Mouse (Mus musculus) myocyte (in vitro differentiated cells): Measurements from ENCODE around the gene Frmd8. TPM values are rescaled to one million over a fixed set of nuclear protein-coding genes. Genes with fewer than 3 reads are reported as not detected.

Experiments
- H3K27me3 ChIP-seq: one replicate; pipeline ENCODE4 v1.6.1; 2011; ENCODE audit not compliant: control insufficient read depth, insufficient read depth, insufficient read length
- H3K36me3 ChIP-seq: one replicate; pipeline ENCODE4 v1.6.1; 2011; ENCODE audit not compliant: control insufficient read depth, insufficient read depth
- H3K4me2 ChIP-seq: one replicate; pipeline ENCODE4 v1.6.1; 2011; ENCODE audit warnings: low read depth, control low read depth
- H3K4me3 ChIP-seq: one replicate; pipeline ENCODE4 v1.5.1; 2011; ENCODE audit warnings: mild to moderate bottlenecking, control low read depth, moderate library complexity
- H3K79me2 ChIP-seq: one replicate; pipeline ENCODE4 v1.6.1; 2011; ENCODE audit not compliant: control insufficient read depth, insufficient read depth
- H3ac ChIP-seq: one replicate; pipeline ENCODE4 v1.6.1; 2011; ENCODE audit not compliant: control insufficient read depth, insufficient read length
- CEBPB ChIP-seq: IDR thresholded peaks from 2 replicates; pipeline ENCODE4 v1.6.1; 2011; ENCODE audit warnings: mild to moderate bottlenecking, moderate library complexity; ENCODE audit not compliant: poor library complexity, insufficient read depth, severe bottlenecking
- E2F4 ChIP-seq: IDR thresholded peaks from one replicate; pipeline ENCODE4 v1.6.1; 2011; ENCODE audit warnings: mild to moderate bottlenecking, control low read depth, moderate library complexity; ENCODE audit not compliant: insufficient read depth
- MAX ChIP-seq: IDR thresholded peaks from one replicate; pipeline ENCODE4 v1.6.1; 2011; ENCODE audit warnings: low read depth, mild to moderate bottlenecking, control low read depth
- MYOD1 ChIP-seq, 3 experiments: IDR thresholded peaks; one replicate each; pipeline ENCODE4 v1.6.1; 2011; ENCODE audit warnings: control low read depth in 2 of 3, low read depth in 2 of 3, mild to moderate bottlenecking in 2 of 3, moderate library complexity in 1 of 3; ENCODE audit not compliant: insufficient read length in 2 of 3, control insufficient read depth in 1 of 3
- MYOG ChIP-seq, 3 experiments: IDR thresholded peaks; one replicate each; pipeline ENCODE4 v1.6.1; 2011; ENCODE audit warnings: control low read depth in 2 of 3, low read depth in 2 of 3, mild to moderate bottlenecking in 2 of 3; ENCODE audit not compliant: insufficient read length in 2 of 3, control insufficient read depth in 1 of 3, insufficient read depth in 1 of 3
- POLR2A ChIP-seq: IDR thresholded peaks from one replicate; pipeline ENCODE4 v1.6.1; 2011; ENCODE audit warnings: low read depth, mild to moderate bottlenecking, control low read depth, moderate library complexity; ENCODE audit not compliant: insufficient read length
- POLR2AphosphoS2 ChIP-seq: IDR thresholded peaks from one replicate; pipeline ENCODE4 v1.6.1; 2011; ENCODE audit warnings: low read depth, control low read depth; ENCODE audit not compliant: insufficient read length
- REST ChIP-seq: IDR thresholded peaks from one replicate; pipeline ENCODE4 v1.6.1; 2011; ENCODE audit warnings: mild to moderate bottlenecking, control low read depth, moderate library complexity; ENCODE audit not compliant: insufficient read depth, insufficient read length
- SRF ChIP-seq: IDR thresholded peaks from one replicate; pipeline ENCODE4 v1.6.1; 2011; ENCODE audit warnings: low read depth; ENCODE audit not compliant: control insufficient read depth, insufficient read length
- TCF12 ChIP-seq: IDR thresholded peaks from one replicate; pipeline ENCODE4 v1.6.1; 2011; ENCODE audit warnings: mild to moderate bottlenecking, control low read depth; ENCODE audit not compliant: poor library complexity, insufficient read depth, severe bottlenecking
- TCF3 ChIP-seq: IDR thresholded peaks from one replicate; pipeline ENCODE4 v1.6.1; 2011; ENCODE audit warnings: low read depth, control low read depth; ENCODE audit not compliant: insufficient read length
- USF1 ChIP-seq: IDR thresholded peaks from one replicate; pipeline ENCODE4 v1.6.1; 2011; ENCODE audit warnings: low read depth, mild to moderate bottlenecking, control low read depth, moderate library complexity
- polyA plus RNA-seq: library from polyadenylated mRNA; unstranded; fragments of >200 nt; fragmentation: generic; extraction: Trizol; gene quantifications from one replicate; pipeline ENCODE4 v1.2.1, GENCODE M21; 2012; ENCODE audit warnings: missing spikeins

Gene Frmd8
- polyA plus RNA-seq: 22.3 TPM

GRCm38 (mm10) chr19:5874969-5875480 lies at the start of gene Frmd8:
Frmd8 (minus strand) TSS chr19:5875274.
- peaks cover 24% of the 10 kb centered on the region for H3K79me2 ChIP-seq
- TF ChIP-seq TCF3: no peak
- no peak for TF ChIP-seq MAX
- TF ChIP-seq REST: no peak
- no peak for TF ChIP-seq USF1
- no peak for TF ChIP-seq E2F4
- TF ChIP-seq CEBPB: no peak
- TF ChIP-seq SRF: no peak
- TF ChIP-seq MYOG (IDR thresholded peaks at IDR 0.05; ENCODE audit: control insufficient read depth in 1 of 3, insufficient read depth in 1 of 3, insufficient read length in 2 of 3, low read depth in 2 of 3): no peak
- no peak for TF ChIP-seq MYOD1 (IDR thresholded peaks at IDR 0.05; ENCODE audit: control insufficient read depth in 1 of 3, insufficient read length in 2 of 3, low read depth in 2 of 3)
- TF ChIP-seq POLR2AphosphoS2: peak; percentile 75
- TF ChIP-seq POLR2A: peak; percentile 82
- no peak for TF ChIP-seq TCF12

GRCm38 (mm10) chr19:5924713-5925093 lies 49.6 kb upstream of the Frmd8 start, which contains the start of gene Cdc42ep2:
Cdc42ep2 (minus strand) TSS chr19:5924816.
- Histone ChIP-seq H3ac (peak within 1 kb of the TSS; percentile 32), H3K79me2 (peaks cover 25% of the 10 kb centered on the region), H3K4me2 (peak within 1 kb of the TSS; percentile 98), H3K27me3 (no peaks in the 10 kb centered on the region), H3K36me3 (no peaks in the 10 kb centered on the region), H3K4me3 (peak within 1 kb of the TSS; percentile 77)
- TF ChIP-seq POLR2AphosphoS2: peak; percentile 80
- peak; percentile 82 for TF ChIP-seq POLR2A
- TF ChIP-seq CEBPB: no peak

More at GRCm38 (mm10) chr19:5874969-5875480, at the start of gene Frmd8:
- H3K27me3 ChIP-seq: no peaks in the 10 kb centered on the region
- H3ac ChIP-seq: peak within 1 kb of the TSS; percentile 68
- H3K4me2 ChIP-seq: peak within 1 kb of the TSS; percentile 92
- peak within 1 kb of the TSS; percentile 59 for H3K4me3 ChIP-seq
- H3K36me3 ChIP-seq: peaks cover 3% of the 10 kb centered on the region

- no peak for TF ChIP-seq MYOD1 (IDR thresholded peaks at IDR 0.05; ENCODE audit: control insufficient read depth in 1 of 3, insufficient read length in 2 of 3, low read depth in 2 of 3)
- peak; percentile 54; the same call in 1 of the 2 replicates for TF ChIP-seq CEBPB
- TF ChIP-seq MAX: no peak
- peak; percentile 35 for TF ChIP-seq SRF
- TF ChIP-seq POLR2AphosphoS2: no peak
- Histone ChIP-seq H3K79me2 (peaks cover 26% of the 10 kb centered on the region), H3K4me3 (peak overlapping the region; percentile 77), H3K27me3 (no peaks in the 10 kb centered on the region), H3K4me2 (peak overlapping the region; percentile 98), H3ac (peak overlapping the region; percentile 32), H3K36me3 (no peaks in the 10 kb centered on the region)
Measured at GRCm38 (mm10) chr19:5923990-5924712, 49.1 kb upstream of the Frmd8 start.

- Histone ChIP-seq H3ac (no peak overlapping the region), H3K79me2 (peaks cover 26% of the 10 kb centered on the region), H3K4me2 (peak overlapping the region; percentile 98), H3K27me3 (no peaks in the 10 kb centered on the region), H3K36me3 (peaks cover 7% of the 10 kb centered on the region), H3K4me3 (no peak overlapping the region)
- TF ChIP-seq TCF12 (no peak), REST (no peak), POLR2AphosphoS2 (no peak), E2F4 (no peak), MAX (no peak), USF1 (no peak), MYOG (IDR thresholded peaks at IDR 0.05; ENCODE audit: control insufficient read depth in 1 of 3, insufficient read depth in 1 of 3, insufficient read length in 2 of 3, low read depth in 2 of 3) (no peak), CEBPB (no peak), SRF (no peak), POLR2A (no peak), TCF3 (no peak)
Measured at GRCm38 (mm10) chr19:5922963-5923362, 47.9 kb upstream of the Frmd8 start.
